Mouse (Mus musculus) myocyte (in vitro differentiated cells): Measurements from ENCODE around the gene Mgat2.

ENCODE experiments used
- MAX ChIP-seq: IDR thresholded peaks from one replicate; pipeline ENCODE4 v1.6.1; 2011; ENCODE audit warnings: low read depth, mild to moderate bottlenecking, control low read depth
- MYOD1 ChIP-seq, 3 experiments: IDR thresholded peaks; one replicate each; pipeline ENCODE4 v1.6.1; 2011; ENCODE audit warnings: control low read depth in 2 of 3, low read depth in 2 of 3, mild to moderate bottlenecking in 2 of 3, moderate library complexity in 1 of 3; ENCODE audit not compliant: insufficient read length in 2 of 3, control insufficient read depth in 1 of 3
- MYOG ChIP-seq, 3 experiments: IDR thresholded peaks; one replicate each; pipeline ENCODE4 v1.6.1; 2011; ENCODE audit warnings: control low read depth in 2 of 3, low read depth in 2 of 3, mild to moderate bottlenecking in 2 of 3; ENCODE audit not compliant: insufficient read length in 2 of 3, control insufficient read depth in 1 of 3, insufficient read depth in 1 of 3
- POLR2A ChIP-seq: IDR thresholded peaks from one replicate; pipeline ENCODE4 v1.6.1; 2011; ENCODE audit warnings: low read depth, mild to moderate bottlenecking, control low read depth, moderate library complexity; ENCODE audit not compliant: insufficient read length
- REST ChIP-seq: IDR thresholded peaks from one replicate; pipeline ENCODE4 v1.6.1; 2011; ENCODE audit warnings: mild to moderate bottlenecking, control low read depth, moderate library complexity; ENCODE audit not compliant: insufficient read depth, insufficient read length
- TCF12 ChIP-seq: IDR thresholded peaks from one replicate; pipeline ENCODE4 v1.6.1; 2011; ENCODE audit warnings: mild to moderate bottlenecking, control low read depth; ENCODE audit not compliant: poor library complexity, insufficient read depth, severe bottlenecking
- USF1 ChIP-seq: IDR thresholded peaks from one replicate; pipeline ENCODE4 v1.6.1; 2011; ENCODE audit warnings: low read depth, mild to moderate bottlenecking, control low read depth, moderate library complexity

- TF ChIP-seq POLR2A (peak; percentile 94), REST (peak; percentile 46), MYOG (IDR thresholded peaks at IDR 0.05; ENCODE audit: control insufficient read depth in 1 of 3, insufficient read depth in 1 of 3, insufficient read length in 2 of 3, low read depth in 2 of 3) (no peak), TCF12 (no peak), MYOD1 (IDR thresholded peaks at IDR 0.05; ENCODE audit: control insufficient read depth in 1 of 3, insufficient read length in 2 of 3, low read depth in 2 of 3) (no peak), MAX (no peak), USF1 (no peak)
Measured at GRCm38 (mm10) chr12:69183583-69184308, at the start of gene Mgat2, which contains the start of gene Rpl36al.
